Mouse (Mus musculus): ENCODE measurements at regions not wholly inside any gene's neighbourhood (a gene's known extent, or its start where the extent isn't known, plus 50 kb on each side); places are given as distances from the start of the nearest gene placed in this dataset.

DNA sequence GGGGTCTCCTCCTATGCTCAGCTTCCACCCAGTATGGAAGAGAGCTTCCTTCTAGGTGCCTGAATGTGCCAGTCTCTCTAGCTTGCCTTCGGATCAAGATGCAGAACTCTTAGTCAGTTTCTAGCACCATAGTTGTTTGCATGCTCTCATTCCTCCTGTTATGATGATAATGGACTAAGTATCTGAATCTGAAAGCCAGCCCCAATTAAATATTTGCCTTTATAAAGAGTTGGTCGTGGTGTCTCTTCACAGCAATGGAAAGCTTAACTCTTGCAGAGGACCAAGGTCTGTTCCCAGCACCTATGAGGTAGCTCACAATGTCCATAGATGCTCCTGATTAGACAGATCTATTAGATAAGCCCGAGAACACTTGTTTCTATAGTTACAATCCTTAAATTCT is 1015.7 kb upstream of the Cntn5 start:
- TF ChIP-seq CTCF (conservative IDR thresholded peaks at IDR 0.05; ENCODE audit: insufficient read depth, insufficient read length, low read depth, low read length), result no peak
- TF ChIP-seq POLR2A (IDR thresholded peaks at IDR 0.05; ENCODE audit: low read depth, low read length), result no peak

Measured in kidney, adult 2 months (tissue).